Mouse (Mus musculus) gastrocnemius, postnatal 25 days (tissue): Measurements from ENCODE around the gene Dtd2. TPM values are rescaled to one million over a fixed set of nuclear protein-coding genes. Genes with fewer than 3 reads are reported as not detected.
A peak's percentile ranks its signal among the peaks of the same experiment; 100 is the strongest.

Experiments
- DNase-seq: peaks from one replicate; pipeline ENCODE4 v3.0.0; 2022
- long read RNA-seq, 2 experiments: library from polyadenylated mRNA; stranded (forward); transcript quantifications; one replicate each; pipeline ENCODE4 v2.0.0; 2021
- total RNA-seq, 2 experiments: library from RNA; stranded (reverse); gene quantifications; 1 replicate in 1 of 2; 2 replicates in 1 of 2; pipeline ENCODE4 v1.2.3; 2021

Dtd2 gene
- total RNA-seq: 1 to 10 TPM; 3.9 to 4.0 TPM
- long read RNA-seq, experiment 1, partial matches to known transcripts: 0 of 8 reads
- long read RNA-seq, experiment 1, other reads (novel, unspliced or antisense): 4 of 8 reads
- long read RNA-seq, experiment 2, partial matches to known transcripts: 0 of 10 reads
- long read RNA-seq, experiment 2, other reads (novel, unspliced or antisense): 3 of 10 reads

GRCm38 (mm10) chr12:52005877-52006632, at the start of gene Dtd2:
Gene Dtd2 (minus strand): TSS chr12:52006501.
- DNase-seq: peak; percentile 89

GRCm38 (mm10) chr12:52049324-52049723, 43.0 kb upstream of the Dtd2 start:
- DNase-seq: no peak

- DNase-seq: no peak
Measured at GRCm38 (mm10) chr12:52046371-52046770, 40.1 kb upstream of the Dtd2 start.

- DNase-seq: no peak
Measured at GRCm38 (mm10) chr12:52042818-52043336, 36.6 kb upstream of the Dtd2 start.

GRCm38 (mm10) chr12:52038352-52038751, 32.1 kb upstream of the Dtd2 start:
- no peak for DNase-seq

DNA sequence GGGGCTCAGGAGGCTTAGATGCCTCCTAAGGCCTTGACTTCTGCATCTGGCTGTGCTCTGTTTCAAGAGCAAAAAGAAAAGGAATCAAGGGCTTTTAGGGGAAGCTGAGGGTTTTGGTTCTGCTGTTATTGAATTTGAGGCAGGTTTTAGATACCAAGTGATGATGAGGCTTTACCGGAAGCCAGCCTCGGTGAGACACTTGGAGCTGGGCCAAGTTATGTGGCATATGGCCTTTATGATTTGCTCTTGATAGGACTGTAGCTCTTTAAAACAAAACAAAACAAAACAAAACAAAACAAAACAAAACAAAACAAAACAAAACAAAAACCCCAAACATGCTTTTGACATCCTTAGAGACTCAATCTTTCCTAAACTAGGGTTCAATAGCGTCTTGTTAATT, 28.7 kb upstream of the Dtd2 start:
- DNase-seq: no peak

DNA sequence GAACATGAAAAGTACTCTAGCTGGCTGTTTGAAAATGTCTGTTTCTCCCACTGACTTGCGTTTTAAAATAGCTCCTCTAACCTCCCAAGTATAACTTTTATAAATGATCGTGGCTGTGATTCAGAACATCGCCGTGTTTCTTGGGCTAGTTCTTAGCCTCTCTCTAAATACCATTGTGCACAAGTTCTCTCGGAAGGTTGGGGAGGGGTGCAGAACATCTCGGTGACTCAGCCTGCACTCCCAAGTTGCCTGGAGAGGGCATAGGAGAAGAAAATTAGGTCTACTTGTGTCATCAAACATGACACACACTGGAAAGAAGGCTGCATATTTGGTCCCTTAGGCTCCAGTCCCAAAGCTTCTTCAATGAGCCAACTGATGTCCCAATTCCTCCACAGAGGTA, 26.0 kb upstream of the Dtd2 start:
- no peak for DNase-seq

DNA sequence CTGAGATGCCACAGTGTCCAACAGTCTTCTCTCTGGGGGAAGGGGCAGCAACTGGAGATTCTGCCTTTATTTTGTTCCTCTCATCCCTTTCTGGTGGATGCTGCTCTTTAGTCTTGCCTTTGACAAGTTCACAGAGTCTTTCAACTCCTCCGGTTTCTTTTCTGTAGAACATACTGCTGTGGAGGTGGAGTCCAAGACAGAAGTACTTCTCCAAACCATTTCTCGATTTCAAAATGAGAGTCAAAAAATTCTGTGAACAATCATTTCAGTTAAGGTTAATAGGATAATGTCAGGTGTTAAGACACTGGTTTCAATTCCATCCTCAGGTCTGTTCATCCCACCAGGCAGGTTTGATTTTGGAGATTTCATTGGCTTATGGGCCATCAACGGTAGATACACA, 21.7 kb upstream of the Dtd2 start, which contains the start of gene Gpr33:
Gpr33 (minus strand) TSS at position 101 of the 400 bp plus-strand sequence.
- no peak for DNase-seq

DNA sequence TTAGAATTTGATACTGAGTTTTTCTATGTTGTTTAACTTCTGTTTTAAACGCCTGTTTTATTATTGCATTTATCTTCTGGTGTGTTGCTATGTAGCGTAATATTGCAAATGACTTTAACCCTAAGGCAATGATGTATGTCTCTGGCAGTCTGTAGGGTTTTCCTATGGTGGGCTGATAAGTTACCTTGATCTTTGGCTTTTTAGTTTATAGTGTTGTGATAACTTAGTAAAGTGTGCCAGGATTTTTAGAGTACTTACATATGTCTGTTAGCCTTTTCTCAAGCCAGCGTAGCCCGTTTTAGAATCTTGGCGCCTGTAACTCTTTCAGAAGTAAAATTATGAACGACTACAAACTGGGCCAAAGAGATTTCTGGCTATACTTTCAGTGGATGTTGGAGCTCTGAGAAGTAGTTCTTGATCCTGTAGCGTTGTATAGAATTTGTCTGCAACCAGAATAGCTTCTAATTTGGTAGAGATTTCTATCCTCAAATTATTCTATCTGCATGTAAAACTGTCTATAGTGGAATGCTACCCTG, 8.3 kb upstream of the Dtd2 start:
- no peak for DNase-seq

DNA sequence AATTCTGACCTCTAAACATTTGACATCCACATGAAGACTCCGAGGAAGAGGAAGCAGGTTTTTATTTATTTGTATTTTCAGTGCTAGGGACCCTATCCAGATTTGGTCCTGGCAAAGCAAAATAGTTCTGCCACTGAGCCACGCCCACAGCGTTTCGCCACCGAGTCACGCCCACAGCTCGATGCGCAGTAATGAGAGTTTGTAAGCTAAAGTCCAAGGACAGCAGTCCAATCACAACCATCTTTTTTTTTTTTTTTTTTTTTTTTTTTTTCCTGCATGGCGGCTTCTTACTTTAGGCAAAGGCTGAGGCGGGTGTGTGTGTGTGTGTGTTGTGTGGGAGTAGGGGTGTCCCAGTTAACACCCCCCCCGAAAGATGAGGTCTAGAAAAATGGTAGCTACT, 7.7 kb upstream of the Dtd2 start:
- DNase-seq: no peak

DNA sequence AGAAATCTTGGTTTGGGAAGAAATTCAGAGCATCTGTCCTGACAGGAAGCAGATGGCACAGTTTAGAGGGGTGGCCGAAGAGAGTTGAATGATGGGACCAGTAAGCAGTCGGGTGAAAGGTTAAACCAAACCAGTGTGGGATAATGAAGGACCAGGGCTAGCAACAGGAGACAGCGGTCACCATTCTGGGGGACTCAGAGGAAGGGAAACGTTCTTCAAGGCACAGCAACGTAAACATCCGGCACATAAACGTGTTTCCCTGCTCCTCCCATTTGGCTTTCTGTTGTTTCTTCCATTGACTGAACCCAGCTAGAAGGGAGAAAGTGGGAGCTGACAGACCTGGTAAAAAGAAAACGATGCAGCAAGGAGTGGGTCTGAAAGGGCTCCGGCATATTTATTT, 7.0 kb upstream of the Dtd2 start:
- DNase-seq: no peak

GRCm38 (mm10) chr12:52012159-52012558, 5.9 kb upstream of the Dtd2 start:
- DNase-seq: no peak

DNA sequence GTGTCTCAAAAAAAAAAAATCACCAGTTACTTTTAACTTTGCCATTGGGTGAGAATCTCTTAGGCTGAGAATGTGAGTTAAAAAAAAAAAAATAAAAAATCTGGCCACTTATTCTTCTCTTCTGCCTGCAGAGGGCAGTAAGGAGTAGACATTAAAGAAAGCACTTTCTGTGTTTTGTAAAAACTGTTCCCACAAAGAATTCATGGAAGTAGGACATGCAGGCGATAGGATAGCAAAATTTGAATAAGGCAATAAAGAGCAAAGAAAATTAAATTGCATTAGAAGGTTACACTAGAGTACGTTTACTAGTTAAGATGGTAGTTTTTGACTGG, 4.3 kb upstream of the Dtd2 start:
- no peak for DNase-seq

DNA sequence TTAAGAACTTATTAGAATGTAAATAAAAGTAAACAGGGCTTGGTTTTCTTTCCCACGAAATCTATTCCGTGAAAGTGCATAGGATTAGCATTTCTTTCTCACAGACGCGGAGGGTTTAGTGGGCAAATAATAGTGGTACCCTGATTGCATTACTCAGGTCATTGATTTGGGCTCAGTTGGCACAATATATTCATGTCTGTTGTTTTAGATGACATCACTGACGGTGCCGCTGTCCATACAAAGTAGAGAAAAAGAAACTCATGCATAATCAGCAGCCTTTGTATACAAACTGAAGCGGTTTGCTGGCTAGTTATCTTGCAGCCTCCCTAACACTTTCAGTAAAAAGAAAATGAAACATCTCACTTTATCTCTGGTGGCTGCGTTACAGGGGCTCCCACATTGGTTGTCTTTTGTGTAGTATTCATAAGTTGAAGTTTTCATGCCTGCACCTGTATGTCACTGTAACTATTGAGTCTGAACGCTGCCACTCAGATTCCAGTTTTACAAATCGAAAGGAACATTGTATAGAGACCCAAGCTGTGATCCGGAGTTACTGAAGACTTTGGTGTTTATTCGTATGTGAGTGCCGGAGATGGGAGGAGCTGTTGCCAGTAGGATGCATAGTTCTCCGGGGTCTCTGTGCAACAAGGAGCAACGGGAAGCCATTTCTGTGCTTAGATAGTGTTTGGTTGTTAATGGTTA, 3.8 kb upstream of the Dtd2 start:
- DNase-seq: no peak

GRCm38 (mm10) chr12:52006633-52006994, 313 bp upstream of the Dtd2 start:
- no peak for DNase-seq

DNA sequence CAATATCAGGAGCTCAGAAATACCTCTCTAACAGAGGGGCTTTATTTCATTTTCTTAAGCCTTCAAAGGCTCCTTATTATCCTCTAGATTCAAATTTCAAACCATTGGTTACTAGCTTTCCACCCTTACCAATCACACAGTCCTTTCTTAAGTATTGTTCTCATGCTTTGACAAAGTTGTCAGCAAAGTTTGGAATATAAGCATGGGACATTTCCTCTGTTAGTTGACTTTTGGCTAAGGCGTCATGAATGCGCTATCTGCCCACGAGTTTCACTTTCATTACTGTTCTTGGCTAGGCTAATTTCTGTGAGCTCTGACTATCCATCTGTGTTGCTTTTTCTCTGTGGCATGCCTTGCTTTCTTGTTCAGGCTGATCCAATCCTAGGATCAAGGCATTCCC, 3.6 kb downstream of the Dtd2 start:
- no peak for DNase-seq

DNA sequence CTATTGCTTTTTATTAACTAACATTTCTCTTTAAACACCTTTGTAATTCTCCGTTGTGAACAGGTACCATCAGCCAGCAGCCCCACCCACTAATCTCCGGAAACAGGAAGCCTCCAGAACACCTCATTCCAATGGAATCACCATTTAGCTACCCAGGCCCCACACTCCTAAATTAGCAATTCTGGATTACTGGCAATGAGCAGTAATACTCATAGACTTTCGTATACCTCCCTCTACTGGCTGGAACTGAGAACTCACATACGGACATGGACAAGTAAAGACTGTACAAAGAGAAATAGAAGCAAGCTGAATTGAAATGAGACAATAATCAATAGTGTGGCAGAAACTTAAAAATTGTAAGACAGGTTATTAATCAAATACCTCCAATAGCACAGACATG, 4.8 kb downstream of the Dtd2 start:
- peak; percentile 8 for DNase-seq

DNA sequence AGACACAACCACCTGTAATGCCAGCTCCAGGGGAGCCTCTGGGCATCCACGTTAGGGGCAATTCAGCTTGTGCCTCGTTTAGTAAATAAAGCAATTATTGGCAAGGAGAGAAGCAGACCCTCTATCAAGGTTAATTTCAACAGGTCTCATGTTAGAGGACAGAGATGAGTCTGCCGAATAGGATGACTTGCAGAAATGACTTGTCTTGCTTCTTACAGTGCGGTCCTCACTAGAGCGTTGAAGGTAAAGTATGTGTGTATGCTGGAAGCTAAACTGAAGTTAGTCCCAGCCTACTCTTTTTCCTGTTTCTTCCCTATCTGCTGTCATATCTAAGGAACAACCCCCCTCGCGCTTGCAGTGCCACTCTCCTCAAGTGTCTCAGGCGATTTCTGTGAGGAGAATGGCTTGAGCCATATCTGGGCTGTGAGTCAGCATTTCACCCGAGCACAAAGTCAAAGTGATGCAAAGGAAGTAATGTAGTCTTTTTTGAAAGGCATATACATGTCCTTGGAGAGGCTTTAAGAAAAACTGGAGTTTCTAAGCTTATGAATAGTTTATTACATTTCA, 7.9 kb downstream of the Dtd2 start:
- DNase-seq: no peak

DNA sequence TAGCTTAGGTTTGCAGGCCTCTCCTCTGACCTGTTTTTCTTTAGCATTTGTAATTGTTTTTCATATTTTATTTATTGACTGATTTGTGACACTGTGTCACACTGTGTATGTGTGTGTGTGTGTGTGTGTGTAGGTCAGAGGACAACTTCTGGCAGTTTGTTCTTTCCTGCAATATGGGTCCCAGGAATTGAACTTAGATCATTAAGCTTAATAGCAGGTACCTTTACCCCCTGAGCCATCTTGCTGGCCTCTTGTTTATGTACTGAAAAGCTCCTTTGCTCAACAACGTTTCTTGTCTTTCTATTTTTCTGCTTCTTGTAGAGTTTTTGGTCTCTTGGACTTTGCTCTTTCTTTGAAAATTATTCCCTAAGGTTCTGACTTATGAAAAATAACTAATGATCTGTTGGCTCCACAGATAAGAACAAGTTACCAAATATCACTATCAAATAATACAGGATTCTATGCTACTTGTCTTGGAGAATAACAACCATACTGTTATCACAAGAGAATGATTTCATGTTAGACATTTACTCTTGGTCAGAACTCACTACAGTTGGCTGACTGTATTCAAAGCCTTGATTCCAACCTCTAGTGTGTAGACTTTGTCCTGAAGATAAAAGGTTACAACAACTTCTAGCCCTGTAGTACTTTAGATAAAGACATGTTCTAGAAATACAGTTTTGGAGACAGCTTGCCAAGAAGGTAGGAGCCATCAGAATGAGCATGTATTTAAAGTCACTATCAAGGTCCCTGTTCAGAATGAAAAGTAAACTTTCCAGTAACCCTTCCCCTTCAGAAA, 10.4 kb downstream of the Dtd2 start:
- DNase-seq: no peak

- no peak for DNase-seq
Measured at GRCm38 (mm10) chr12:51990629-51991028, 15.7 kb downstream of the Dtd2 start.

DNA sequence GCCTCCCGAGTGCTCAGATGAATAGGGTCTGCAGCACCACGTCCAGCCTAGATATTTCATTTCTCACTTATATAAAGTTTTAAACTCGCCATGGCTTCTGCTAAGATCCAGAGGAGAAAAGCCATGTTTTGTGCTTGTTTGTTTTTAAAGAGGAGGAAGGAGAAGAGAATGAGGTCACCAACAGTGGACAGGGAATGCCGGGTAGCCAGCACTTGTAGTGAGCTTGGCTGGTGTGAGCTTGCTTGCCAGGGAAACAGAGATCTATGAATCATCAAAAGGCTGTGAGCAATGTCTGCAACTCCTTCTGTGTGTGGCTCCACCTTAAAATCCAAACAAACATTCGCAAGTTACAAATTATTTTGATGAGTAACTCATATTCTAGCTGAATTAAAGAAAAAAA, 17.8 kb downstream of the Dtd2 start:
- DNase-seq: no peak

GRCm38 (mm10) chr12:51985826-51986225, 20.5 kb downstream of the Dtd2 start:
- DNase-seq: peak; percentile 70
